Mouse (Mus musculus) kidney, postnatal 0 days (tissue): ENCODE data around the gene Slk. TPM values are rescaled to one million over a fixed set of nuclear protein-coding genes. Genes with fewer than 3 reads are reported as not detected.

Source experiments
- ATAC-seq: fragments of 200-750 bp; cut with Nextera tagmentation; replicated peaks from 2 replicates; pipeline ENCODE4 v1.8.0; 2017; ENCODE audit warnings: low read depth, moderate number of reproducible peaks, moderate TSS enrichment, moderate library complexity; ENCODE audit not compliant: low FRiP score
- DNase-seq: peaks from one replicate; pipeline ENCODE4 v3.0.0-alpha.2; 2016; ENCODE audit warnings: low spot score
- H3K27ac ChIP-seq: fragments of 300-500 bp; sonication (generic); 2 replicates; pipeline ENCODE4 v1.5.1; 2014; ENCODE audit warnings: mild to moderate bottlenecking
- H3K27me3 ChIP-seq: fragments of 300-500 bp; sonication (generic); 2 replicates; pipeline ENCODE4 v1.6.1; 2014; ENCODE audit warnings: low read length, mixed read lengths; ENCODE audit not compliant: insufficient read depth
- H3K36me3 ChIP-seq: fragments of 300-500 bp; sonication (generic); 2 replicates; pipeline ENCODE4 v1.6.1; 2014; ENCODE audit warnings: low read length, mixed read lengths; ENCODE audit not compliant: insufficient read depth
- H3K4me1 ChIP-seq: fragments of 300-500 bp; sonication (generic); replicated peaks from 2 replicates; pipeline ENCODE4 v1.6.1; 2014; ENCODE audit warnings: antibody characterized with exemption, low read length, mixed read lengths; ENCODE audit not compliant: insufficient read depth
- H3K4me2 ChIP-seq: fragments of 300-500 bp; sonication (generic); 2 replicates; pipeline ENCODE4 v1.6.1; 2014; ENCODE audit warnings: mild to moderate bottlenecking, low read length, moderate library complexity, mixed read lengths
- H3K4me3 ChIP-seq: fragments of 300-500 bp; sonication (generic); replicated peaks from 2 replicates; pipeline ENCODE4 v1.5.1; 2014; ENCODE audit warnings: low read depth, low read length
- H3K9ac ChIP-seq: fragments of 300-500 bp; sonication (generic); 2 replicates; pipeline ENCODE4 v1.6.1; 2014; ENCODE audit warnings: low read depth, low read length
- H3K9me3 ChIP-seq: fragments of 300-500 bp; sonication (generic); replicated peaks from 2 replicates; pipeline ENCODE4 v1.6.1; 2016; ENCODE audit warnings: low read length, inconsistent platforms, mixed read lengths
- CTCF ChIP-seq: IDR thresholded peaks from 2 replicates; pipeline ENCODE4 v1.5.1; 2016; ENCODE audit warnings: antibody characterized with exemption, low read depth, mild to moderate bottlenecking, moderate library complexity
- WGBS: fragments of 180-500 bp; shearing (Covaris S2); extraction: QIAGEN DNeasy Blood & Tissue Kit; methylation state at CpG from one replicate; pipeline ENCODE4 v1.1.7; 2014; 5-methylcytosine and 5-hydroxymethylcytosine counted together
- polyA plus RNA-seq: library from polyadenylated mRNA; unstranded; fragments of >200 nt; fragmentation: Nextera tagmentation; extraction: Ambion mirVana; gene quantifications from 2 replicates; pipeline ENCODE4 v1.2.1, GENCODE M21; 2015

The Slk gene
- polyA plus RNA-seq, 1 experiment from 2014 or later: 14.6 TPM

DNA sequence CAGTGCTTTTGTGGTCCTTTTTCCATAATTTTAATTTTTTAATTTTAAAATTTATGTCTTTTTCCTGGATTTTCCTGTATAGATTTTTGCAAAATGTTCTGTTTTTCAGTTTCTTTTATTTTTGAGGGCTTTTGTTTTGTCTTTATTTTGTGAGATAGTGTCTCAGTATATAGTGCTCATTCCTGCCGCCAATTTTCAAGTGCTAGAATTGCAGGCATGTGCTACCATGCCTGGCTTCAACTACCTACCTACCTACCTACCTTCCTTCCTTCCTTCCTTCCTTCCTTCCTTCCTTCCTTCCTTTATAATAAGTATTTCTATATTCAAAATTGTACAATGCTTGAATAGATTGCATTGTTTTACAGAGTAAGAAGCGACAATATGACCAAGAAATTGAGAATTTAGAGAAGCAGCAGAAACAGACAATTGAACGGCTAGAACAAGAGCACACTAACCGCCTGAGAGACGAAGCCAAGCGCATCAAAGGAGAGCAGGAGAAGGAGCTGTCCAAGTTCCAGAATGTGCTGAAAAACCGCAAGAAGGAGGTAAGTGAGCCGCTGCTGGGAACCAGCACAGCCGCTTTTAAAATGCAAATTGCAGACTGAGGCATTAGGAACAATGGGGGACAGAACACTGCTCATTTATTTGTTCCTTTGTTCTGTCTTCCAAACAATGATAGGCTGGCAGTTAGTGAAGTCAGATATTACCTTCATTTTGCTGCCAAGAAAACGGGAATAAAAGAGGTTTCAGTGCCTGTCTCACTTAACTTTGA lies 45.6 kb downstream of the Slk start:
- 61% methylated on average over 10 of the region's 10 CpGs for WGBS
- Histone ChIP-seq H3K9ac (no peak overlapping the region), H3K4me2 (no peak overlapping the region), H3K36me3 (peaks cover 50% of the 10 kb centered on the region), H3K27me3 (no peaks in the 10 kb centered on the region), H3K4me1 (no peaks in the 10 kb centered on the region), H3K4me3 (no peak overlapping the region), H3K27ac (no peak overlapping the region), H3K9me3 (no peaks in the 10 kb centered on the region)
- TF ChIP-seq CTCF: no peak
- DNase-seq (no peak), ATAC-seq (no peak)

DNA sequence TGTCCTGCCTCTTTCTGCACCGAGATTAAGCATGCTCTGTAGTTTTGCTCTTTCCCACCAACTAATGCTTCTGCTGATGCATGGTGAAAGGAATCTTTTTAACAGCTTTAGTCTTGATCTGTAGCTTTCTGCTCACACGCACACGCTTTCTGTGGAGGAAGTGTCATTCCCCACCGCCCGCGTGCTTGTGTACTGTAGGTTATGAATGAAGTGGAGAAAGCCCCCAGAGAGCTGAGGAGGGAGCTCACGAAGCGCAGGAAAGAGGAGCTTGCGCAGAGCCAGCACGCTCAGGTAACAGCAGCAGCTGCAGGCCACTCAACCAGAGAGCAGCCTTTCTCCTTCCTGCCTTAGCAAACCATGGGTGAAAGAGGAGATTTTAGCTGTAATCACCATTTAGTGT lies 48.0 kb downstream of the Slk start:
- H3K27me3 ChIP-seq: no peaks in the 10 kb centered on the region
- H3K9me3 ChIP-seq: no peaks in the 10 kb centered on the region
- H3K4me2 ChIP-seq: no peak overlapping the region
- H3K27ac ChIP-seq: no peak overlapping the region
- no peaks in the 10 kb centered on the region for H3K4me1 ChIP-seq
- H3K4me3 ChIP-seq: no peak overlapping the region
- ATAC-seq (no peak), DNase-seq (no peak)
- TF ChIP-seq CTCF: no peak
- H3K36me3 ChIP-seq: peaks cover 35% of the 10 kb centered on the region
- 87% methylated on average over 10 of the region's 10 CpGs for WGBS
- H3K9ac ChIP-seq: no peak overlapping the region

DNA sequence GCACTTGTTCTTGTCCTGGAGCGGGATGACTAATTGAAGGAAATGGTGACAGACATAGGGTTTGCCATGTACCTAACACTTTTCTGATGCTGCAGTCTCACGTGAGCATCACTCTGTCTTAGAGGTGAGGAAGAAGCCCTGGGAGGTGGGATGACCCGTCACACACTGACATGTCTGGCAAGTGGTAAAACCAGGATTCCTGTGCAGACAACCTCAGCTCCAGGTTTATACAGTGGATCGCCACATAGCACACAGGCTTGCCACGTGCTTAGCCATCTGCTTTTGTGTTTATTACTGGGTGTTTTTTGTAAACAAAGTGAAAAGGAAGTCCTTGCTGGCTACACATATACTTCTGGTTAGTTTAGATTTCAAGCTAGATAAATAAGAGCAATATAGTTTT lies 49.6 kb downstream of the Slk start:
- Histone ChIP-seq H3K4me3 (no peak overlapping the region), H3K27ac (no peak overlapping the region), H3K36me3 (peaks cover 25% of the 10 kb centered on the region; the same call in 1 of the 2 replicates), H3K4me1 (no peaks in the 10 kb centered on the region), H3K4me2 (no peak overlapping the region), H3K9ac (no peak overlapping the region), H3K9me3 (no peaks in the 10 kb centered on the region), H3K27me3 (no peaks in the 10 kb centered on the region)
- TF ChIP-seq CTCF: no peak
- 80% methylated on average over 5 of the region's 5 CpGs for WGBS
- ATAC-seq (no peak), DNase-seq (no peak)

DNA sequence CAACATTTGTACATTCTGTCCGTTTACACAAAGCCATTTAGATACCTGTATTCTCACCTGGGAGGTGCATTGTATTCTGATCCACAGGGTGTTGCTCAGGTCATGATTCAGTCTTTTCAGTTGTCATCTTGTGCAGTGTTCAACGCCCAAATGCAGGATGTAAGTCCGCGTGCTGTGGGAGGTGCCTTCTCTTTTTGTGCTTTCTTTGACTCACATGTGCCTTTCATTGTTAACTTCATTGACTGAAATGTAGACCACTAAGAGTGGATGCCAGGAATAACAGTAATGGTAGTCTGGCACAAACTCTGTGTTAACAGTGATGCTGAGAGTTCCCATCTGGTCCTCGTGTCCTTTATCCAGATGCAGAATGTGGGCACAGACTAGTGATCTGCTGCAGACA lies 50.9 kb downstream of the Slk start:
- ATAC-seq (no peak), DNase-seq (no peak)
- Histone ChIP-seq H3K4me1 (no peaks in the 10 kb centered on the region), H3K27me3 (no peaks in the 10 kb centered on the region), H3K4me2 (no peak overlapping the region), H3K9ac (no peak overlapping the region), H3K4me3 (no peak overlapping the region), H3K9me3 (no peaks in the 10 kb centered on the region), H3K36me3 (peaks cover 14% of the 10 kb centered on the region; the same call in 1 of the 2 replicates), H3K27ac (no peak overlapping the region)
- WGBS: 79% methylated on average over 5 of the region's 5 CpGs
- TF ChIP-seq CTCF: no peak

DNA sequence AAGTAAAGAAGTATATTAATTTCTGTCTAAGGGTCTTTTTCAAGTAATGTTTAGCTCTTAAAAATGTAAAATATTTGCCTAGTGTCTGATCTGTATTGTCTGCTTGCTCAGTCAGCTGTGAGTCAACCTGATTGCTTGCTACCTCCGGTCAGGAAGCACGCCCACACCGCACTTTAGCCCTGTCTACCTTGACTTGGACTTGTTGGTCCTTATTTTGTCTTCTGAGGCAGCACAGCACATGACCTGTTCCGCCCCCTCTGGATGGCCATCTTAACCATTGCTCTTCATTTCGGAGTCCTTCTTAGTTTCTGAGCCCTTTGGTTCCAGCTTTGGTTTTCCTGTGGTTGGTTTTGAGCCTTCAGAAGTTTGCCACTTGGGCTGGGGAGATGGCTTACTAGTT lies 52.3 kb downstream of the Slk start:
- WGBS: 90% methylated on average over 5 of the region's 5 CpGs
- ATAC-seq: no peak
- no peak for DNase-seq
- Histone ChIP-seq H3K9me3 (no peaks in the 10 kb centered on the region), H3K4me1 (no peaks in the 10 kb centered on the region), H3K9ac (no peak overlapping the region), H3K27ac (no peak overlapping the region), H3K4me3 (no peak overlapping the region), H3K36me3 (peaks cover 15% of the 10 kb centered on the region; the same call in 1 of the 2 replicates), H3K4me2 (no peak overlapping the region), H3K27me3 (no peaks in the 10 kb centered on the region)
- no peak for TF ChIP-seq CTCF

DNA sequence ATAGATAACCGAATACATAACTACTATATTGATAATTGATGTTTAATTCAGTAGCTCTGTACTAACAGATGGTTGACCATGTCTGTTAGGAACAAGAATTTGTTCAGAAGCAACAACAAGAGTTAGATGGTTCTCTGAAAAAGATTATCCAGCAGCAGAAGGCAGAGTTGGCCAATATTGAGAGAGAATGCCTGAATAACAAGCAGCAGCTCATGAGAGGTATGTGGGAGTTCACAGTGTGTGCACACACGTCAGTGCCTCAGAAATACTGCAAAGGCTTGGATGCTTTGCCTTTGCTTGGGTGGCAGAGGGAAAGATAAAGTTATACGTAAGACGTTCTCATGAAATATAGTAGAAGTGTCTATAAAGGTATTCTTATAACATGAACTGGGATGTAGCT lies 55.9 kb downstream of the Slk start:
- no peak overlapping the region for H3K27ac ChIP-seq
- H3K36me3 ChIP-seq: peaks cover 28% of the 10 kb centered on the region
- no peak overlapping the region for H3K4me2 ChIP-seq
- DNase-seq: no peak
- no peaks in the 10 kb centered on the region for H3K9me3 ChIP-seq
- H3K27me3 ChIP-seq: no peaks in the 10 kb centered on the region
- H3K9ac ChIP-seq: no peak overlapping the region
- TF ChIP-seq CTCF: no peak
- no peaks in the 10 kb centered on the region for H3K4me1 ChIP-seq
- no peak for ATAC-seq
- WGBS: 86% methylated on average over 4 of the region's 4 CpGs
- H3K4me3 ChIP-seq: no peak overlapping the region

DNA sequence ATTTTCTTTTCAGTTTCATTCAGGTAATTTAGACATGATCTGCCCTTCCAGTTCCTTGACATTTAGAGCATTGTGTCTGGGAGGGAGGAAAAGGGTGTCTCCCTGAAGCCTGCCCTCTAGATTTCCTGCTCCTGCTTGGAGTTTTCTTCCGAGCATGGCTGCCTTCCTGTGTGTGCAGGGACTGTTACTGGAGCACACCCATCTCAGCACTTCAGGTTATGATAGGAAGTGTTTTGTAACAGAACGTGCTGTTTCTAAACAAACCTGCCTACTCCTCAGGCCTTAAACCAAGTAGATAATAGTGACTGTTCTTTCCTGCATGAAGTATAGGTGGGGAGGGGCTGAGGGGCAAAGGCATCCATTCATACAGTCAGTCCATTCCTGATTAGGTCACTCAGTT lies 64.4 kb downstream of the Slk start:
- Histone ChIP-seq H3K27me3 (no peaks in the 10 kb centered on the region), H3K9ac (no peak overlapping the region), H3K36me3 (peaks cover 28% of the 10 kb centered on the region), H3K9me3 (no peaks in the 10 kb centered on the region), H3K27ac (no peak overlapping the region), H3K4me2 (no peak overlapping the region), H3K4me3 (no peak overlapping the region), H3K4me1 (no peaks in the 10 kb centered on the region)
- ATAC-seq (no peak), DNase-seq (no peak)
- no peak for TF ChIP-seq CTCF
- 60% methylated on average over 2 of the region's 2 CpGs for WGBS
